Mouse (Mus musculus) hematopoietic stem cell, adult 5-6 weeks (primary cell): ENCODE results near the gene Fbxo28. TPM values are rescaled to one million over a fixed set of nuclear protein-coding genes. Genes with fewer than 3 reads are reported as not detected.

ENCODE experiments used
- ATAC-seq, 2 experiments: fragments of 125-278 bp in 1 of 2; replicated peaks in 1 of 2; 2 replicates each; pipeline ENCODE4 v1.8.0; 2016 to 2017; ENCODE audit warnings: inconsistent platforms in 2 of 2, mild to moderate bottlenecking in 2 of 2, moderate number of reproducible peaks in 2 of 2, low read depth in 1 of 2, moderate TSS enrichment in 1 of 2; ENCODE audit not compliant: low FRiP score in 2 of 2, poor library complexity in 2 of 2, severe bottlenecking in 2 of 2, insufficient read depth in 1 of 2, low TSS enrichment in 1 of 2
- total RNA-seq: library from RNA; stranded (forward); fragments of 172-1452, 232-1000 nt; gene quantifications from 2 replicates; pipeline ENCODE4 v1.2.3, GENCODE M21; 2017

Fbxo28 gene
- total RNA-seq: 20.1 and 20.3 TPM in 2 replicates

- ATAC-seq: peak; percentile 80 to 97
These were observed at the start of gene Fbxo28 for GRCm38 (mm10) chr1:182340821-182341781. TSS of gene Fbxo28 (minus strand) at chr1:182341629.

GRCm38 (mm10) chr1:182388729-182389128 is 47.3 kb upstream of the Fbxo28 start:
- no peak for ATAC-seq

- no peak for ATAC-seq
These were observed 45.0 kb upstream of the Fbxo28 start for GRCm38 (mm10) chr1:182386449-182386848.

- ATAC-seq: no peak
These were observed 41.7 kb upstream of the Fbxo28 start for GRCm38 (mm10) chr1:182383096-182383495.

- no peak for ATAC-seq
These were observed 39.9 kb upstream of the Fbxo28 start for GRCm38 (mm10) chr1:182381327-182381726.

GRCm38 (mm10) chr1:182380683-182381082 is 39.3 kb upstream of the Fbxo28 start:
- peak; percentile 63 to 67; a peak in 3 of 4 replicates for ATAC-seq

- ATAC-seq: no peak
These were observed 37.4 kb upstream of the Fbxo28 start for GRCm38 (mm10) chr1:182378876-182379275.

- no peak for ATAC-seq
These were observed 36.9 kb upstream of the Fbxo28 start for GRCm38 (mm10) chr1:182378205-182378835.

- no peak for ATAC-seq
These were observed 36.1 kb upstream of the Fbxo28 start for GRCm38 (mm10) chr1:182377519-182377918.

GRCm38 (mm10) chr1:182376826-182377225 is 35.4 kb upstream of the Fbxo28 start:
- ATAC-seq: no peak

GRCm38 (mm10) chr1:182376221-182376620 is 34.8 kb upstream of the Fbxo28 start:
- peak; percentile 62 to 68; a peak in 3 of 4 replicates for ATAC-seq

GRCm38 (mm10) chr1:182371891-182372290 is 30.5 kb upstream of the Fbxo28 start:
- no peak for ATAC-seq

GRCm38 (mm10) chr1:182369435-182369834 is 28.0 kb upstream of the Fbxo28 start:
- peak in 1 of 2 experiments; percentile 44; a peak in 2 of 4 replicates for ATAC-seq

- ATAC-seq: peak; percentile 49 to 55; a peak in 3 of 4 replicates
These were observed 27.4 kb upstream of the Fbxo28 start for GRCm38 (mm10) chr1:182368782-182369181.

GRCm38 (mm10) chr1:182368309-182368708 is 26.9 kb upstream of the Fbxo28 start:
- ATAC-seq: no peak

- ATAC-seq: peak; percentile 42 to 44; a peak in 3 of 4 replicates
These were observed 22.4 kb upstream of the Fbxo28 start for GRCm38 (mm10) chr1:182363683-182364404.

GRCm38 (mm10) chr1:182362703-182363102 is 21.3 kb upstream of the Fbxo28 start:
- ATAC-seq: no peak

GRCm38 (mm10) chr1:182358133-182358532 is 16.7 kb upstream of the Fbxo28 start:
- ATAC-seq: peak; percentile 24 to 29; a peak in 1 of 4 replicates
